Mouse (Mus musculus): Measurements from ENCODE around the gene Shoc2. TPM values are rescaled to one million over a fixed set of nuclear protein-coding genes. Genes with fewer than 3 reads are reported as not detected.
"Not testable (repeated sequence)": the region's sequence is repeated elsewhere in the genome, so short reads cannot be mapped to it uniquely, and the experiment has no call there.

Gene Shoc2
- total RNA-seq, 4 experiments from 2014 or later, result 54.0 to 59.6 (median 58.1) TPM

DNA sequence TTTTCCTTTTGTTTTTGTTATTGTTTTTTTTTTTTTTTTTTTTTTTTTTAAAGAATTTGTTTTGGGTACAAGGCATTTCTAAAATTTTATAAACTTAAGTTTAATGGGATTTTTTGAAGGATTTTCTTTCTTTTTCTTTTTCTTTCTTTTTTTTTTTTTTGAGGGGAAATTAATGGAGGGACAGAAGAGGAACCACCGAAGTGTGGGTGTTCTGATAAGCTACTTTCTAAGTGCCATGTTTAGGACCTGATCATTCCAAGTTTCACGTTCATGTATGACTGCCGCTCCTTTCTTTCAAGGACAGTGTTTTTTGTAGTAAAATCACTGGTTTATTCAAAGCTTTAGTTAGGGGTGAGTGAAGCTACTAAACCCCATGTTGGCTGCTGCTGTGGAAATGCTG lies 14.9 kb upstream of the Shoc2 start:
- no peak for DNase-seq (ENCODE audit: low spot score in 2 of 2)

DNA sequence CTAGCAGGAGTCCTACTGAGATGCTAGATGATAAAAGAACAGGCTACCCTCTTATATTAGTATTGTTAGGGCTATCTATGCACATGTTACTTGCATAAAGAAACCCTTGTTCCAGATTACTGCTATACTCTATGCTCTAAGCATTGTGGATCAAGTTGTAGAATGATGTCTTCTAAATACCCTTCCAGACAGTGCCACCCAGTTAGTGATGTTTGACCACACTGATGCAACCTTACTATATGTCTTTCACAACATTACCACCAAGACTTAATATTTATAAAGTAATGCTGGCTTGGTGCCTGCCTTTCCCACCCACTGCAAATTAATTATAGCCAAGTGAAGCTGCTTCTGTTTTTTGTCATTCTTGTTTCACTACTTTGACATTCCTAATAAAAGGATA lies 11.1 kb upstream of the Shoc2 start:
- no peak for DNase-seq (ENCODE audit: low spot score in 2 of 2)

DNA sequence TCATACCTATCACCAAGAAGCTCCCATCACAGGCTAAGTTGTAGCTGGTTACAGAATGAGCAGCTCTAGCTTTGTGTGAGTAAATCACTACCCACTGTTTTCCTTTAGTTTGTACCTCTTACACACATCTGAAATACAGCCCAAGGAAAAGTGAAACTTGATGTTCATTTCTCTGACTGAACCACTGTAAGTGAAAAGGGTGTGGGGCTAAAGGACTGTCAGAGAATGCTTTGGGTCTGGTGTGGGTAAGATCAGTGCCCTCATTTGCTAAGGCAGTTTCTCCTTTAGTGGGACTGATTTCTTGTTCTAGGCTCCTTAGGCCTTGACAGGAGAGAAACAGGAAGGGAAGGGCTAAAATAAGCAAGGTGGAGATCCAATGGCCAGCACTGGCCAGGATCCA lies 10.1 kb upstream of the Shoc2 start:
- no peak for DNase-seq (ENCODE audit: low spot score in 2 of 2)

DNA sequence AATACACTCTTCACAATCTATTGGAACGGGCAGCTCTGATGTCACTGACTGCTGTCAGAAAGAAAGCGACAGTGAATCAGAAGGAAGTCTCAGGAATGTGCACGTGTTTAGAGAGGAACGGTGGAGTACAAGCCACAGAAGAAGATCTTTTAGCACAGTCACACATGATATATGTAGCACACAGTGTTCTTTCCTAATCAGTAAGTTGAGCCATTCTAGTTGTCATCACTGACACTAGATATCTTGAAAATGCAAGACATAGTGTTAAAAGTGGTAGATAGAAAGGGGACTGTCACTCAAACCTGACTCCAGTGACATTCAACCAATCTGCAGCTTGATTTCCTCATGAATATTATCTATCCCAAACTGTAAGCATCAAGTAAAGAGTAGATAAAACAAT lies 4.6 kb upstream of the Shoc2 start:
- DNase-seq (ENCODE audit: low spot score in 2 of 2), result no peak

DNA sequence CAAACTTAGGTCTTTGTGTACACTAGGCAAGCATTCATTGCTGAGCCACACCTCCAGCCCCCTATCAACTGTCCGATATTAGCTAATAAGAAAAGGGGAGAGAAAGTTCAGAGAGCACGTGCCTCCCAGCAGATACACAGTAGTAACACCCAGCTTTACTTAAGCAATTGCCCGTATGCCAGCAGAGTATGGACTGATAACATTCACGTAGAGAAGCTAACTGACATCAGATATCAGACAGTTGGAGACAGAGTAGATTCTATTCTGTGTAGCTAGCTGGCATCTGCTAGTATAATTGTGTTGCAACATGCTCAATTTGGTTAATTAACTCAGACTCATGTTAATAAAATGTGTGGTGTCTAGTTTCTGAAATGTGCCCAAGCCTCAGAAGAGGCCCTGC lies 3.0 kb upstream of the Shoc2 start:
- no peak for DNase-seq (ENCODE audit: low spot score in 2 of 2)

DNA sequence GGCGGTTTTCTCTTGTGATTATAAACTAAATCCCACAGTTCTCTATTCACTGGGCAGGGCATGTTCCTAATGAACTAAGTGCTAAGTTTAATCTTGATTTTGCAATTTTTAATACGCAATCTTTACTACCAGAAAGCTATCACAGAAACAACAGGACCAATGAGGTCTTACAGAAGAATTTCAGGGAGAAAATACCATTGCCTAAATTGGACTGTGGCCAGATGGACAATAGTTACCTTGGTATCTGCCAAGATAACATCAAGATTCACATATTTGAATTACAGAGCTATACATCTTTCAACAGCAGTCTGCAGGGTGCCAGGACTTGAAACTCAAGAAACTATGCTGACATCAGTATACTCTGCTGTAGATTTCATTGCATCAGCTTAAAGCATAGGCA lies 1.8 kb upstream of the Shoc2 start:
- DNase-seq (ENCODE audit: low spot score in 2 of 2), result no peak

DNA sequence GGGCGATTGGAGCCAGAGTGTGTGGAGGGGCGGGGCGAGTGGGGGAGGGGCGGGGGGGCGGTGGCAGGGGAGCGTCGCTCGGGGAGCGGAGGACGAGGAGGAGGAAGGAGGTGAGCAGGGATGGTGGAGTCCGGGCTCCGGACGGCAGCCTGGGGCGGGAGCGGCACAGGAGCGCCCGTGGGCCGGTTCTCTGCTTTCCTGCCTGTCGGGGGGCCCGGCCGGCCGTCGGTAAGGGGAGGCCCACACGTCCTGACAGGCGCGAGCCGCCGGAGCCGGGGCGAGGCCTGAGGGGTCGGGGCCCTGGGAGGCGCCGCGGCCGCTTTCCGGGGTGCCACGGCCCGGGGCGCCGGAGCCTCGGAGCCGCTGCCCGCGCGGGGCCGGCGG lies 672 bp downstream of the Shoc2 start:
- no peak for DNase-seq (ENCODE audit: low spot score in 2 of 2)

DNA sequence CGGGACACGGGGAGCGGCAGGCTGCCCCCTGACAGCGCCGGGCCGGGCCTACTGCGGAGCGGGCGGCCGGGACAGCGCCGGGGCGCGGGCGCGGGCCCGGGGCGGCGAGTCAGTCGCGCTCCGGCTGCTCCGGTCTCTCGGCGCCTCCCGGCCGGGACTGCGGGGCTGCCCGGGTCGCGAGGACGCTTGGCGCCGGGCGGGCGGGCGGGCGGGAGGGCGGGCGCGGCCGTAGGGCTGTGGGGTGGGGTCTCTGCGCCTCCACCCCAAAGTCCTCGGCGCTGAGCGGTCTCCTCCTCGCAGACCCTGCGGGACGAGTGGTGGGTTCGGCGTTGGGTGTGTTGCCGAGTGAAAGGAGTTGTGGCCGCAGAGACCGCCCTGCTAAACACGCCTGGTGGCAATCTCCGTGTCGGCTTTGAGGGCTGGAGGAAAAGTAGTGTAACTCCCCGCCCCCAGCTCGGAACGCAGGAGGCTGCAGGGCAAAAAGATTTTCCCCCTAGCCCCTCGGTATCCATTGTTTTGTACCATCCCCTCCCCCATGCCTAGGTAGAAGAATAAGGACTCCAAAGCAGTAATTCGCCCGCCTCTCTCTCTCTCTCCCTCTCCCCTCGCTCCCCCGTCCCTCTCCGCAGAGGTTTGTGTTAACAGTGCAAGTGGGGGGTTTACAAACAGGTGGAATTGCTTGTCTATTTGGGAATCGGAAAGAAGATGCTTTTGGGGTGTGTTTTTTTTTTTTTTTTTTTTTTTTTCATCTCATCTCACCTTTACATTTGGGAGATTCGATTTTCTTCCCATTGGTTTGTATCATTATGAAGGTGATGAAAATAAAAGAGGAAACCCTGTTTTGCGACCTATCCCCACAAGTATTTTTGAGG lies 1.3 kb downstream of the Shoc2 start:
- peak; percentile 24 to 37 for DNase-seq (ENCODE audit: low spot score in 2 of 2)

DNA sequence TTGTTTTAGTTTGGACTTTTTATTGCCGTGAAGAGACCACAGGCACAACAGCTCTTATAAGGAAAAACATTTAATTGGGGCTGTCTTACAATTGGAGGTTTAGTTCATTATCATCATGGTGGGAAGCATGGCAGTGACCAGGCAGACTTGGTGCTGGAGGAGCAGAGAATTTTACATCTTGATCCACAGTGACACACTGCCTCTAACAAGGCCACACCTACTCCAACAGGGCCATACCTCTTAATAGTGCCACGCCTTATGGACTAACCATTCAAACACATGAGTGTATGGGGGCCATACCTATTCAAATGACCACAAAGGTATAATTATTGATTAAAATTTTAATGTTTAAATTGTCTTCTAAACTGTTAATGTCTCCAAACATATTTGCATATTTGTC lies 13.4 kb downstream of the Shoc2 start:
- DNase-seq (ENCODE audit: low spot score in 2 of 2), result no peak

DNA sequence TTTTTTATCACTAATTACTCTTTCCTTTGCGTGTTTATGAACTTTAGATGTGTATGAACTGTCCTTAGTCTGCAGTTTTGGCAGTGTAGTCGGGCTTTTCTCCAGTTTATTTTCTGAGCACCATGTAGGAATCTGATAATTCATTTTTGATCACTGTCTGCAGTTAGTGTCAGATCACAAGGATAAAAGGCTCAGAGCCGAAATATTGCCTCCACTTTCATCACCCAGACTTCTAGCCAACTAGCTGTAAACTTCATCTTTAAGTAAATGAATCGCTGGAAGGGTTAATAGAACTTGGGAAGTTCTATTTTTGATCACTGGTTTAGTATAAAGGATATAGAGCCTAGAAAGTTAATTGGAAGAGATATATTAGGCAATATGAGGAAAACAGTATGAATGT lies 18.4 kb downstream of the Shoc2 start:
- DNase-seq (ENCODE audit: low spot score in 2 of 2), result no peak

DNA sequence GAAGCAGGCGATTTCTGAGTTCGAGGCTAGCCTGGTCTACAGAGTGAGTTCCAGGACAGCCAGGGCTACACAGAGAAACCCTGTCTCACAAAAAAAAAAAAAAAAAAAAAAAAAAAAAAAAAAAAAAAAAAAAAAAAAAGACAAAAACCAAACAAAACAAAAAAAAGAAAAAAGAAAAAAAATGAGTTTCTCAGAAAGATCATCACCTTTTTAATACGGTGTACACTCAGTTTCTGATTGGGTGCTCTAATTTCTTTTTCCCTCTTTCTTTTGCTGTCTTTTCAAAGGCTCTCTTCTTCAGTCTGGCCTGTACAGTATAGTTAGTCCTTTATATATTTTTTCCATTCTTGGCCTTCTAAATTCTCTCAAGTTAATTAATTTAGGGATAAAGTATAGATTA lies 20.2 kb downstream of the Shoc2 start:
- DNase-seq (ENCODE audit: low spot score in 2 of 2), result not testable (repeated sequence)

DNA sequence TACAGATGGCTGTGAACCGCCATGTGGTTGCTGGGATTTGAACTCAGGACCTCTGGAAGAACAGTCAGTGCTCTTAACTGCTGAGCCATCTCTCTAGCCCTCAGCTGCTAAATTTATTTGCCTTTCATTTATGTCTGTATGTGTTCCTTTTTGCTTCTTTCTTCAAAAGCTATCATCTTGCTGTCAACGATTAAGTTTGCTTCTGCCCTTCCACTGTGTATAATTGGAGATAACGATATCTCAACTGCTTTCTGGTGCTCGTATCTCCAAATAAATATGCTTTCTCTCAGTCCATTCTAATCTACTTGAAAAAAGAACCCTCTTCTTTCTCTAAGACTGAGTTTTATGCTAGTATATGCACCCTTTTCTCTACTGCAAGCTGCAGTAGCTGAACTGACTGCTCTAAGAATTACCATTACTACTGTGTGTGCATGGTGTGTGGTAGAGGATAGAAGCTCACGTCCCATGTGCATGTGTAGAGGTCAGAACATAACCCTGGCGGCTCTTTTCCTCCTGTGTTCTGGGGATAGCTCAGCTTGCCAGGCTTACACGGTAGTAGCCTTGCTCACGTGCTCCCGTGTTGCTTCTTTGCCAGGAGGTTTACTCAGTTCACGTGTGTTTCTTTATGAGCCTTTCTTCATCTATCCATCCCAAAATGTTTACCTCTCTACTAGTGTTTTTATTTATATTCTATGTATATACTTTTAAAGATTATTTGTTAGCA lies 21.0 kb downstream of the Shoc2 start:
- DNase-seq (ENCODE audit: low spot score in 2 of 2), result no peak

DNA sequence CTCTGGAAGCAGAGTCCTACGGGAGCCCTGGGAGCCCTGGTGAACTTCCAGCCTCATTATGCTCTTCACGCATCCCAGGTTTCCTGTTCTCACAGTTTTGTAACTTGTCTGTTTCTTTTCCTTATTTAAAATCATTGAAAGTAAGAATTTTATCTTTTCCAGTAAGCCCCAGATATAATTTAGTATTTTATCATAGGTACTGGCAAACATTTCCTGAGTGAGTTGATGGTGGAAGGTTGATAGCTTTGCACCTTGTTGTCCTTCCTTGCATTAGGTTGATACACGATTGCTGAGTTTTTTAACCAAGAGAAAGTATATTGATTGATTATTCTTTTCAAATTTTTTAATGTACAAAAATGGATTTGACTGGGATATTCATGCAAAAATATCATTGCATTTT lies 25.1 kb downstream of the Shoc2 start:
- no peak for DNase-seq (ENCODE audit: low spot score in 2 of 2)

DNA sequence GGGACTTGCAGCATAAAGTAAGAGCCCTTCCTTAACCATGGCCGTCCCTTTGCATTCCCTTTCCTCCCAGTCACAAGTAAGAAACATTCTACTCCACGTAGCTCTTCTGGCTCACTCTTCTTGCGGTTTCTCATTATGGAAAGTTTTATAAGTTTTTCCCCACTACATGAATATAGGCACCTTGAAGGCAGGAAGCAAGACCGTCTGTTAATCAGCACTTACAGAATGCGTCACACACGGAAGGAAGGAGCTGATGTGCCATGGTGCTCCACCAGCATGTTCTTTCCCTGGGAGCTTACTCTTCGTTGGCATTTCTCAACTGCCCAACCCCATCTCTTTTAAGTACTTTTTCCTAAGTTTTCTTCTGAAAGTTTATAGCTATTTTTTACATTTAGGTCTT lies 27.8 kb downstream of the Shoc2 start:
- no peak for DNase-seq (ENCODE audit: low spot score in 2 of 2)

DNA sequence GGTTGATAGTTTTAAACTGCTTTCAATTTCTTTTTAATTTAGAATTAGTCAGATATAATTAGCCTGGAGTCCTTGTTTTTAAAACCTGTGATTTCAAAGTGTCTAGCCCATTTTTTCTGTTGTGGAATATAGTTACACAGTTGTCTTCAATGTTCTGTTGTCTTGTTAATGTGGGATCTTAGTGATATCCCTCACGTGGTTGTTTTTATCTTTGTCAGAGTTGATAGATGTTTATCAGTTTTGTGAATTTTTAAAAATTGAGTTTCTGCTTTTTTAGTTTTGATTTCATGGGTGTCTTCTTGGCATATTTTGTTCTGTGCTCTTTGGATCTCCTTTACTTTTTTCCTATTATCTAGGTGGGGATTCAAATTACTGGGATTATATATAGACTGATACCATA lies 29.6 kb downstream of the Shoc2 start:
- no peak for DNase-seq (ENCODE audit: low spot score in 2 of 2)

DNA sequence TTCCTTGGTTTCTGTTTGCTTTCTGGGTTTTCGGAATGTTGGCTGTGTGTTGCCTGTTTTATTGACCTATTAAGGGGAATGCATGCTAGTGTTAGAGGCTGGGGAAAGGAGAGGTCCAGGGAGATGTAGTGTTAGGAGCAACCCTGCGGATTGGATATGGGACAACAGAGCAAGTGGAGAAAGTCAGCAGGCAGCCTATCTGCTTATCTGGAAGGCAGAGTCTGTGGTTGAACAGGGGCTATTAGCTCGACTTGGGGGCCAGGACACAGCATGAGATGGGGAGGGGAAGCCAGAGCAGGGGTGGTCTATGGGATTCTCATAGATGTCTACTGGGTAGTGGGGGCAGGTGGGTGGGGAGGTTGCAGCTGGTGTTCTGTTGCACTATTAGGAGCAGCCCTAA lies 37.9 kb downstream of the Shoc2 start:
- no peak for DNase-seq (ENCODE audit: low spot score in 2 of 2)

DNA sequence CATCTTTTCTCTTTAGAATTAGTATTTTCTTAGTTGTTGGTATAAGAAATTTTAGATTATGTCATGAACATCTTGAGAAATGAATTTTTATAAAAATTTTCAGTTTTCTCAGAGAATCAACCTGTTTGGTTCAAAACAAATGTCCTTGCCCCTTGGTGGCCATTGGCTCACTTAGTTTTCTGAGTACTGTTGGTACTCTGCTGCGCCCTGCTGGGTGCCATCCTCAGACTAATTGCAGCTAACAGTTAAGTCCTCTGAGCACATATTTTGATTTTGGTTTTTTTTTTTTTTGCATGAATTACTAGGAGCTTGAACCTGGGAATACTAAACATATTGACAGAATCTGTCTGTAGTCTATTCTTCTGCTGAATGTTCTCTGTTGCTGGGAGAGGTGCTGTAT lies 39.2 kb downstream of the Shoc2 start:
- DNase-seq (ENCODE audit: low spot score in 2 of 2), result no peak

DNA sequence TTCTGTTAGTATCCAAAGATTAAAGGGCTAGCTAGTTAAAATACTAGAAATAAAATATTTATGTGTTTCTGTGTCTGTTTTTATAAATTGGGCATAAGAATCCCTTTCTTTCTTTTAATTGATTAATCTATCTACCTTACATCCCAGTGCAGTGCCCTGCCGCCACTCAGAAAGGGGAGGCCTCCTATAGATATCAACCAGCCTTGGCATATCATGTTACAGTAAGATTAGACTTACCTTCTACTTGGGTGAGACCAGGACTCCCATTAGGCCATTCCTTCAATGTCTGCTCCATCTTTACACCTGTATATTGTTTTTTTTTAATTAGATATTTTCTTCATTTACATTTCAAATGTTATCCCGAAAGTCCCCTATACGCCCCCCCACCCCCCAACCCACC lies 40.5 kb downstream of the Shoc2 start:
- no peak for DNase-seq (ENCODE audit: low spot score in 2 of 2)

DNA sequence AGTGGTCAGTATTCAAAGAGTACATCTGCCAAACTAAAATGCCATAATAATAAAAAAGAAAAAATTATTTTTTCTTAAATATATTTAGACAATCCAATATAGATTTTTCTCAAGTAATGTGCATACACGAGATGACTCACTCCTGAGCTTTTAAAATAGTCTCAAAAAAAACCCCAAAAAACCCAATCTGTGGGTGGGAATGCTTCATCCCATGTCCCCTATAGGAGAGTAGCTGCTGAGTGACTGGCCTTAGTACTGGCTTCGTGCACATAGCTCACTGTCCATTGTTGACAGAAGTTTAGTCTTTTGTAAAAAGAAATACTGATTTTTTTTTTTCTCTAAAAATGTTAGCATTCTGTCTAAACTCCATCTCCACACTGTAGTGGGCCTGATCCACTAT lies 46.4 kb downstream of the Shoc2 start:
- no peak for DNase-seq (ENCODE audit: low spot score in 2 of 2)

DNA sequence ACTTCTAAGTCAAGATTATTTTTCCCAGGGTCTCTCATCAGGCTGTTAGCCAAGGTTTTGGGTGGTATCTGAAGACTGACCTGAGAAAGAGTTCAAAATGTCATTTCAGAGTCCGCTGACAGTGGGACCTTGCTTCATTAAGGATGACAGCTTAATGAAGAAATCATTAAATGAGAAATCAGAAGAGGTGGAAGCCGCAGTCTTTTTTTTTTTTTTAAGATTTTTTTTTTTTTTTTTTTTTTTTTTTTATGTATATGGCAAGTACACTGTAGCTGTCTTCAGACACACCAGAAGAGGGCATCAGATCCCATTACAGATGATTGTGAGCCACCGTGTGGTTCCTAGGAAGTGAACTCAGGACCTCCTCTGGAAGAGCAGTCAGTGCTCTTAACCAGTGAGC lies 49.8 kb downstream of the Shoc2 start:
- DNase-seq (ENCODE audit: low spot score in 2 of 2), result no peak

DNA sequence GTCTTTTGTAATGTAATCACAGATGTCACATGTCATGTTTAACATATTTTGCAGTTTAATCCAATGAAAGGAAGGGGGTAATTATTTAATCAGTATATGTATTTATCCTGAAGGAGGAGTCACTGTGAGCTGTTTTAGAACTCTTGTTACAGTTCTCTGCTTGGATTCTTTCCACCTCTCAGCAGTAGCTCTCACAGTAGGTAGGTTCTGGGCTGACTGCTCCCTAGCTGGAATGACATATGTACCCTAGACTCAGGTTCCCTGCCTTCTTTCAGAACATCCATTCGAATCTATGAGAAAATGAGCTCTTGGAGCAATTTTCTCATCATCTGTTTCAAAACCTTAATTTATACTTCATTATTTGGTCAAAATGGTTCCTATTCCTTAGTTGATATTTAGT lies 50.2 kb downstream of the Shoc2 start:
- no peak for DNase-seq (ENCODE audit: low spot score in 2 of 2)

DNA sequence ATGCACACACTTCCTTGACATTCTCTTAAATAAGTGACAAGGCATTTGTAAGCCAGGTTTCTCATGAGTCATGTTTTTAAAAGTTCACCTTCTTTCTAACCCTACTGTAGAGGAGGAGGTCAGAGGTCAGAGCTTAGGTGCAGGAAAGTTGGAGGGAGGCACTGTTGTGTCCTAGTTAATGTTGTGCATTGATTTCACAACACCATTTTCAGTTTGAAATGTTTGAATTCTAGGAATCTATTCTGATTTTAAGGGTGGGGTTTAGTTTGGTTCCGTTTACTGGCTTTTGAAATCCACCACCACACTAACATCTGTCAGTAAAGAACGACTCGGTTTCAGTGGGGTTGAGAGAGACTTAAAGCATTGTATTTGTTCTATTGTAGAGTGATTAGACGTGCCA lies 66.9 kb downstream of the Shoc2 start:
- no peak for DNase-seq (ENCODE audit: low spot score in 2 of 2)

DNA sequence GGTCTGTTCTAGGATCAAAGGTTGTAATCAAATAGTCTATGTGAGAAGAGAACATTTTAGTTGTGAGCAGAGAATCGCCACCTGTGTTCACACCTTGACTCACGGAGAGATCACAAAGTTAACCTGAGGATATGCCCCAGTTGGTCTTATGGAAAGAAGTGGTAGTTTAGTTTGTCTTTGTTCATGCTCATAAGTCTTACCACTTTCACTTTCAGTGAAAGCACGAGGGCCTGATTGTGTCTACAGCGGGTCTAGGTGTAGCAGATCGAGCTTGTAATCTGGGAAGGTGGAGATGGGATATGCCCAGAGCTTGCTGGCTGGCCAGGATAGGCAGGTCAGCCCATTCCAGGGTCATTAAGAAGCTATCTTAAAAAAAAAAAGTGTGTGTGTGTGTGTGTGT lies 70.9 kb downstream of the Shoc2 start:
- no peak for DNase-seq (ENCODE audit: low spot score in 2 of 2)

Data from left cerebral cortex, adult 8-10 months (tissue).